Mouse (Mus musculus): ENCODE results near the gene Gm6904. TPM values are rescaled to one million over a fixed set of nuclear protein-coding genes. Genes with fewer than 3 reads are reported as not detected.
"Not testable (repeated sequence)": the region's sequence is repeated elsewhere in the genome, so short reads cannot be mapped to it uniquely, and the experiment has no call there.

Gene Gm6904
- not detected in 2 replicates for polyA plus RNA-seq (2011; ENCODE audit: insufficient read depth, insufficient read length, low replicate concordance, missing spikeins)

- 3% methylated on average over 3 of the region's 3 CpGs for WGBS
- TF ChIP-seq CTCF (IDR thresholded peaks at IDR 0.05; ENCODE audit: control insufficient read depth, insufficient read depth, low read length) (no peak), POLR2A (IDR thresholded peaks at IDR 0.05; ENCODE audit: borderline replicate concordance, control insufficient read depth, low read depth, low read length) (no peak)
These were observed at the start of gene Gm6904 for GRCm38 (mm10) chr14:59260056-59260455. Gene Gm6904 (minus strand): TSS chr14:59260216.

GRCm38 (mm10) chr14:59297391-59297790 lies 37.4 kb upstream of the Gm6904 start, which contains the start of gene Phf11a:
Gene Phf11a (minus strand): TSS chr14:59297522.
- H3K27ac ChIP-seq (ENCODE audit: control insufficient read depth, insufficient read depth, low read depth, low read length, poor library complexity); H3K4me1 ChIP-seq (ENCODE audit: control insufficient read depth, insufficient read depth, low read length); H3K4me3 ChIP-seq (replicated peaks; ENCODE audit: control insufficient read depth, low read depth, low read length): not testable (repeated sequence)
- 59% methylated on average over 1 of the region's 1 CpGs for WGBS

More at GRCm38 (mm10) chr14:59260056-59260455, at the start of gene Gm6904:
- Histone ChIP-seq H3K4me1 (ENCODE audit: control insufficient read depth, insufficient read depth, low read length) (no peaks in the 10 kb centered on the region), H3K4me3 (replicated peaks; ENCODE audit: control insufficient read depth, low read depth, low read length) (no peak within 1 kb of the TSS), H3K27ac (ENCODE audit: control insufficient read depth, insufficient read depth, low read depth, low read length, poor library complexity) (peak within 1 kb of the TSS; percentile 36; the same call in 1 of the 2 replicates)

GRCm38 (mm10) chr14:59291769-59292168 lies 31.8 kb upstream of the Gm6904 start:
- not testable (repeated sequence) for H3K4me1 ChIP-seq (ENCODE audit: control insufficient read depth, insufficient read depth, low read length); H3K27ac ChIP-seq (ENCODE audit: control insufficient read depth, insufficient read depth, low read depth, low read length, poor library complexity); H3K4me3 ChIP-seq (replicated peaks; ENCODE audit: control insufficient read depth, low read depth, low read length)

GRCm38 (mm10) chr14:59274961-59275360 lies 14.9 kb upstream of the Gm6904 start:
- 89% methylated on average over 4 of the region's 4 CpGs for WGBS
- H3K27ac ChIP-seq (ENCODE audit: control insufficient read depth, insufficient read depth, low read depth, low read length, poor library complexity); H3K4me1 ChIP-seq (ENCODE audit: control insufficient read depth, insufficient read depth, low read length); H3K4me3 ChIP-seq (replicated peaks; ENCODE audit: control insufficient read depth, low read depth, low read length): not testable (repeated sequence)

GRCm38 (mm10) chr14:59255861-59256260 lies 4.2 kb downstream of the Gm6904 start:
- WGBS: 73% methylated on average over 1 of the region's 1 CpGs
- H3K27ac ChIP-seq (ENCODE audit: control insufficient read depth, insufficient read depth, low read depth, low read length, poor library complexity); H3K4me1 ChIP-seq (ENCODE audit: control insufficient read depth, insufficient read depth, low read length); H3K4me3 ChIP-seq (replicated peaks; ENCODE audit: control insufficient read depth, low read depth, low read length): not testable (repeated sequence)

- not testable (repeated sequence) for H3K27ac ChIP-seq (ENCODE audit: control insufficient read depth, insufficient read depth, low read depth, low read length, poor library complexity); H3K4me1 ChIP-seq (ENCODE audit: control insufficient read depth, insufficient read depth, low read length); H3K4me3 ChIP-seq (replicated peaks; ENCODE audit: control insufficient read depth, low read depth, low read length)
- TF ChIP-seq CTCF (IDR thresholded peaks at IDR 0.05; ENCODE audit: control insufficient read depth, insufficient read depth, low read length): peak; percentile 19; the same call in 1 of the 2 replicates
- 87% methylated on average over 5 of the region's 5 CpGs for WGBS
These were observed 9.7 kb downstream of the Gm6904 start for GRCm38 (mm10) chr14:59250350-59250749.

GRCm38 (mm10) chr14:59233635-59234034 lies 26.4 kb downstream of the Gm6904 start:
- Histone ChIP-seq H3K4me3 (replicated peaks; ENCODE audit: control insufficient read depth, low read depth, low read length) (no peak overlapping the region), H3K4me1 (ENCODE audit: control insufficient read depth, insufficient read depth, low read length) (no peaks in the 10 kb centered on the region), H3K27ac (ENCODE audit: control insufficient read depth, insufficient read depth, low read depth, low read length, poor library complexity) (no peak overlapping the region)
- 94% methylated on average over 9 of the region's 9 CpGs for WGBS
- TF ChIP-seq CTCF (IDR thresholded peaks at IDR 0.05; ENCODE audit: control insufficient read depth, insufficient read depth, low read length) (no peak), POLR2A (IDR thresholded peaks at IDR 0.05; ENCODE audit: borderline replicate concordance, control insufficient read depth, low read depth, low read length) (no peak)

- TF ChIP-seq CTCF (IDR thresholded peaks at IDR 0.05; ENCODE audit: control insufficient read depth, insufficient read depth, low read length) (peak; percentile 38; the same call in 1 of the 2 replicates), POLR2A (IDR thresholded peaks at IDR 0.05; ENCODE audit: borderline replicate concordance, control insufficient read depth, low read depth, low read length) (no peak)
- H3K4me3 ChIP-seq (replicated peaks; ENCODE audit: control insufficient read depth, low read depth, low read length): no peak overlapping the region
- WGBS: 37% methylated on average over 5 of the region's 5 CpGs
- H3K4me1 ChIP-seq (ENCODE audit: control insufficient read depth, insufficient read depth, low read length): no peaks in the 10 kb centered on the region
- 0 out of 2 replicates have a peak overlapping the region, but pooled peaks have one; percentile 36 for H3K27ac ChIP-seq (ENCODE audit: control insufficient read depth, insufficient read depth, low read depth, low read length, poor library complexity)
These were observed 28.0 kb downstream of the Gm6904 start for GRCm38 (mm10) chr14:59232003-59232402.

- Histone ChIP-seq H3K27ac (ENCODE audit: control insufficient read depth, insufficient read depth, low read depth, low read length, poor library complexity) (no peak overlapping the region), H3K4me1 (ENCODE audit: control insufficient read depth, insufficient read depth, low read length) (no peaks in the 10 kb centered on the region), H3K4me3 (replicated peaks; ENCODE audit: control insufficient read depth, low read depth, low read length) (no peak overlapping the region)
- 92% methylated on average over 21 of the region's 21 CpGs for WGBS
- TF ChIP-seq POLR2A (IDR thresholded peaks at IDR 0.05; ENCODE audit: borderline replicate concordance, control insufficient read depth, low read depth, low read length): no peak
- no peak for TF ChIP-seq CTCF (IDR thresholded peaks at IDR 0.05; ENCODE audit: control insufficient read depth, insufficient read depth, low read length)
These were observed 29.6 kb downstream of the Gm6904 start for GRCm38 (mm10) chr14:59230331-59230966.

Measured in bone marrow, adult 2 months (tissue).